11 mouse cellular contexts compared by ENCODE assay signal in genomic region chr16:95654204-95654611, GRCm38 (mm10). TPM values are rescaled to one million over a fixed set of nuclear protein-coding genes. Genes with fewer than 3 reads are reported as not detected.
DNase-seq lines count a peak whose midpoint lies in the region; ATAC-seq and TF ChIP-seq lines count a peak whose summit lies in the region.
"Had no signal": no experiment of that assay in that cellular context is flagged by ENCODE, and none has a peak within 500 bp of the region (broad histone marks: within the 10 kb centered on the region; RNA-seq: fewer than 3 reads in every experiment).

No protein-coding gene starts in this region.

- intact Hi-C loops in left cerebral cortex, postnatal 14 days (cut with DNase I): loop anchor here (10.0 kb wide), 1 partner anchor 111 kb away; no protein-coding TSS in a partner anchor

- H3K4me3 ChIP-seq in forebrain, embryonic 13.5 days: no peak overlapping the region
- no peak overlapping the region for H3K4me3 ChIP-seq in forebrain, embryonic 12.5 days (replicated peaks)
- H3K4me3 ChIP-seq in hindbrain, embryonic 16.5 days (ENCODE audit: low read length): peak overlapping the region; percentile 3
- H3K4me3 ChIP-seq in lung, postnatal 0 days (ENCODE audit: low read depth, low read length): no peak overlapping the region
- H3K4me3 ChIP-seq: megakaryocyte, embryonic 14.5 days had no signal

- no peak overlapping the region for H3K9ac ChIP-seq in forebrain, embryonic 13.5 days
- H3K9ac ChIP-seq in forebrain, embryonic 12.5 days: no peak overlapping the region
- no peak overlapping the region for H3K9ac ChIP-seq in hindbrain, embryonic 16.5 days (ENCODE audit: low read depth, low read length)
- H3K9ac ChIP-seq in lung, postnatal 0 days (replicated peaks; ENCODE audit: low read depth): no peak overlapping the region

- no peak for TF ChIP-seq EP300 in lung, postnatal 0 days (IDR thresholded peaks at IDR 0.05)

- WGBS in forebrain, embryonic 13.5 days: 59% methylated on average over 15 of the region's 15 CpGs
- 57% methylated on average over 15 of the region's 15 CpGs for WGBS in forebrain, embryonic 12.5 days
- WGBS in hindbrain, embryonic 16.5 days: 57% methylated on average over 15 of the region's 15 CpGs
- WGBS in lung, postnatal 0 days: 93% methylated on average over 15 of the region's 15 CpGs

- ATAC-seq in forebrain, embryonic 13.5 days: peak; percentile 75; the same call in 1 of the 2 replicates
- no peak for ATAC-seq in forebrain, embryonic 12.5 days (ENCODE audit: low FRiP score)
- ATAC-seq in hindbrain, embryonic 16.5 days: peak; percentile 87
- no peak for ATAC-seq in lung, postnatal 0 days

- H3K36me3 ChIP-seq in forebrain, embryonic 13.5 days (ENCODE audit: poor library complexity, severe bottlenecking): no peaks in the 10 kb centered on the region
- H3K36me3 ChIP-seq in forebrain, embryonic 12.5 days (replicated peaks): no peaks in the 10 kb centered on the region
- H3K36me3 ChIP-seq in hindbrain, embryonic 16.5 days (ENCODE audit: control insufficient read depth, insufficient read depth, low read length): no peaks in the 10 kb centered on the region
- H3K36me3 ChIP-seq in lung, postnatal 0 days (ENCODE audit: insufficient read depth, low read length): no peaks in the 10 kb centered on the region

- peak; percentile 30 to 36 for DNase-seq in left cerebral cortex, postnatal 14 days (ENCODE audit: low spot score in 2 of 2)
- no peak for DNase-seq in left cerebral cortex, adult 11 months (ENCODE audit: low spot score)
- DNase-seq in retina, embryonic 14.5 days (ENCODE audit: low spot score): peak; percentile 73
- DNase-seq in spleen, postnatal 14 days (ENCODE audit: low spot score in 2 of 2): no peak
- no peak for DNase-seq in lung, postnatal 0 days (ENCODE audit: low spot score)
- DNase-seq: gastrocnemius, postnatal 36 days had no signal

- no peak for TF ChIP-seq CTCF in lung, postnatal 0 days (IDR thresholded peaks at IDR 0.05)

- H3K9me3 ChIP-seq in forebrain, embryonic 13.5 days (replicated peaks): peaks cover 10% of the 10 kb centered on the region; the same call in 1 of the 2 replicates
- peaks cover 4% of the 10 kb centered on the region; the same call in 1 of the 2 replicates for H3K9me3 ChIP-seq in forebrain, embryonic 12.5 days
- no peaks in the 10 kb centered on the region for H3K9me3 ChIP-seq in hindbrain, embryonic 16.5 days (ENCODE audit: control insufficient read depth, low read length)
- H3K9me3 ChIP-seq in lung, postnatal 0 days (ENCODE audit: low read length): no peaks in the 10 kb centered on the region

- peak overlapping the region; percentile 37; the same call in 1 of the 2 replicates for H3K4me2 ChIP-seq in forebrain, embryonic 13.5 days
- H3K4me2 ChIP-seq in forebrain, embryonic 12.5 days: no peak overlapping the region
- peak overlapping the region; percentile 37 for H3K4me2 ChIP-seq in hindbrain, embryonic 16.5 days (ENCODE audit: low read length)
- H3K4me2 ChIP-seq in lung, postnatal 0 days (replicated peaks; ENCODE audit: low read depth, low read length): no peak overlapping the region
- H3K4me2 ChIP-seq: liver, embryonic 11.5 days had no signal

- H3K27ac ChIP-seq in forebrain, embryonic 13.5 days: no peak overlapping the region
- H3K27ac ChIP-seq in forebrain, embryonic 12.5 days: no peak overlapping the region
- peak overlapping the region; percentile 70 for H3K27ac ChIP-seq in hindbrain, embryonic 16.5 days (ENCODE audit: low read depth, low read length)
- no peak overlapping the region for H3K27ac ChIP-seq in lung, postnatal 0 days (ENCODE audit: low read length)

- no peaks in the 10 kb centered on the region for H3K27me3 ChIP-seq in forebrain, embryonic 13.5 days
- H3K27me3 ChIP-seq in forebrain, embryonic 12.5 days: no peaks in the 10 kb centered on the region
- no peaks in the 10 kb centered on the region for H3K27me3 ChIP-seq in hindbrain, embryonic 16.5 days (replicated peaks; ENCODE audit: control insufficient read depth, insufficient read depth, low read length)
- H3K27me3 ChIP-seq in lung, postnatal 0 days (replicated peaks; ENCODE audit: insufficient read depth, low read length): no peaks in the 10 kb centered on the region

- no peaks in the 10 kb centered on the region for H3K4me1 ChIP-seq in forebrain, embryonic 13.5 days
- no peaks in the 10 kb centered on the region for H3K4me1 ChIP-seq in forebrain, embryonic 12.5 days
- H3K4me1 ChIP-seq in hindbrain, embryonic 16.5 days (ENCODE audit: control insufficient read depth, insufficient read depth, low read depth, low read length): no peaks in the 10 kb centered on the region
- no peaks in the 10 kb centered on the region for H3K4me1 ChIP-seq in lung, postnatal 0 days (ENCODE audit: insufficient read depth, low read depth, low read length)
- H3K4me1 ChIP-seq: megakaryocyte, embryonic 14.5 days had no signal

RNA-seq across cellular contexts. Expression of gene Ets2, which starts 47.7 kb away (rescaled TPM):
- 9.3 and 10.7 TPM in 2 replicates for polyA plus RNA-seq in forebrain, embryonic 13.5 days (2015; fragmentation: Nextera tagmentation; extraction: Ambion mirVana)
- 15.4 and 17.2 TPM in 2 replicates for polyA plus RNA-seq in forebrain, embryonic 12.5 days (2016; fragmentation: Nextera tagmentation; extraction: Ambion mirVana)
- total RNA-seq in left cerebral cortex, postnatal 14 days (2021): 10 to 100 TPM; 53.0 to 59.9 TPM
- polyA plus RNA-seq in hindbrain, embryonic 16.5 days (2015; fragmentation: Nextera tagmentation; extraction: Ambion mirVana): 23.1 and 26.2 TPM in 2 replicates
- polyA plus RNA-seq in lung, postnatal 0 days (2015; fragmentation: Nextera tagmentation; extraction: Ambion mirVana): 71.2 and 75.5 TPM in 2 replicates

Comparison
In these comparisons a context has a peak if more than half of its experiments do, and no peak if none do; other contexts are left out.
1. ATAC-seq: peak in forebrain, embryonic 13.5 days (single experiment) and hindbrain, embryonic 16.5 days (single experiment); none in forebrain, embryonic 12.5 days (single experiment) and lung, postnatal 0 days (single experiment).
2. H3K4me2 ChIP-seq: peak in forebrain, embryonic 13.5 days (single experiment) and hindbrain, embryonic 16.5 days (single experiment); none in forebrain, embryonic 12.5 days (single experiment) and lung, postnatal 0 days (single experiment).
3. DNase-seq: peak in left cerebral cortex, postnatal 14 days (2 of 2) and retina, embryonic 14.5 days (single experiment); none in left cerebral cortex, adult 11 months (single experiment), spleen, postnatal 14 days (0 of 2) and lung, postnatal 0 days (single experiment).